Mouse (Mus musculus): ENCODE results near the gene Psg22.

DNA sequence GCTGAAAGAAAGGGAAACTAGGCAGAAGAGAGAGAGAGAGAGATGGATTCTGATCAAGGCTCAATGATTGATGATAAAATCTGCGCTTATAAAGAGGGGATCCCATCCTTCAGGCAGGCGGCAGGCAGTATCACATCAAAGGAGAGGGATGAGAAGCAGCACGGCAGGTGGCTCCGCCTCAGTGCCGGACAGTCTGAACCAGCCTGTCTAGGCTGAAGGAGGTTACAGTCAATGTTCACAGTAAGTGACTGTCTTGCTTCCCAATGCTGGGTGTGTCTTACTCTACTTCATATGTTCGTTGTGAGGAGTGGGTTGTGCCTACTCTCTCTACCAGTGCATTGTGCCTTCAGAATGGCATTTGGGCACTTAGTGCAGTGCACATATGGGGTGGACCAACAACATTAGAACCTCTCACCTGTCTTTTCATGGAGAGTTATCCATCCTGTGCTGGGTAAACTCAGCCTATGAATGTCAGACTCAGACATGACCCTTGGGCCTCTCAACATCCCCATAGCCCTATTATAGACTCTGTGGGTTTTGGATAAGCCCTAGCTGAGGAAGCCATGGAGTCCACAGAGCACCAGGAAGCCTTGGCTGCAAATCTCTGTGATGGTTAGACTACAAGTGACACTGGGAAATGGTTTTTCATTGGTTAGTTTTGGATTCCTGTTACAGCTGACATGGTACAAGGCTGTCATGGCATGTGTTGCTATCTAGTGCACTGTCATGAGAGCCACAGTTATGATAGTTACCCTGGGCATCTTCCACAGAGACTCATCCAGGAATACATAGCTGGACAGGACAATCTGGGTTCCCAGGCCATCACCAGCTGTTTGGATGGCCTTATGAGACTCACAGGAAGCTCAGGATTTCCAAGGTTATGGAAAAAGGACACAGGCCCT is 31.4 kb downstream of the Psg22 start:
- TF ChIP-seq CTCF (IDR thresholded peaks at IDR 0.05; ENCODE audit: borderline replicate concordance, insufficient read depth, low read length), result no peak
- no peak for TF ChIP-seq POLR2A (IDR thresholded peaks at IDR 0.05; ENCODE audit: low read depth, low read length)
